Comparison of ENCODE assay signal across 8 mouse cellular contexts in the genomic region with DNA sequence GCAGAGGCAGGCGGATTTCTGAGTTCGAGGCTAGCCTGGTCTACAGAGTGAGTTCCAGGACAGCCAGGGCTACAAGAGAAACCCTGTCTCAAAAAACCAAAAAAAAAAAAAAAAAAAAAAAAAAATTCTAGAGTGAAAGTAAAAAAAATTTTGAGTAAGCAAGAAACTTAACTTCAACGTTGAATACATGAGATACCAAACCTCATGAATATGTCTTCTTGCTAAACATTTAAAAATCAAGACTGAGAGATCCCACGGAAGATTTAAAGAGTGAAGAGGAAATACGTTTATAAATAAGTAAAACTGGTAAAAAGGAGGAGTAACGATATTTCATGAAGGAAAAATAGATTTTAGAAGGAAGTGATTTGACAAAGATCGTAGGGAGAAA. TPM values are rescaled to one million over a fixed set of nuclear protein-coding genes. Genes with fewer than 3 reads are reported as not detected.
DNase-seq lines count a peak whose midpoint lies in the region; ATAC-seq and TF ChIP-seq lines count a peak whose summit lies in the region.

No protein-coding gene starts in this region.

- H3K4me1 ChIP-seq in kidney, postnatal 0 days (replicated peaks; ENCODE audit: insufficient read depth, low read length) = peaks cover 9% of the 10 kb centered on the region
- H3K4me1 ChIP-seq in embryonic facial prominence, embryonic 13.5 days = peaks cover 12% of the 10 kb centered on the region
- peaks cover 17% of the 10 kb centered on the region for H3K4me1 ChIP-seq in midbrain, embryonic 16.5 days (ENCODE audit: control insufficient read depth, insufficient read depth, low read length)

- no peak for ATAC-seq in kidney, postnatal 0 days (replicated peaks; ENCODE audit: low FRiP score, low read depth)
- no peak for ATAC-seq in embryonic facial prominence, embryonic 13.5 days (ENCODE audit: insufficient number of reproducible peaks, insufficient read depth, low FRiP score, low TSS enrichment, low read depth)
- ATAC-seq in midbrain, embryonic 16.5 days = 0 out of 2 replicates have a peak, but pooled peaks have one; percentile 1

- no peak overlapping the region for H3K9ac ChIP-seq in kidney, postnatal 0 days (ENCODE audit: low read depth, low read length)
- no peak overlapping the region for H3K9ac ChIP-seq in embryonic facial prominence, embryonic 13.5 days
- H3K9ac ChIP-seq in midbrain, embryonic 16.5 days (ENCODE audit: low read depth, low read length) = peak overlapping the region; percentile 91

- no peaks in the 10 kb centered on the region for H3K27me3 ChIP-seq in kidney, postnatal 0 days (ENCODE audit: insufficient read depth, low read length)
- H3K27me3 ChIP-seq in embryonic facial prominence, embryonic 13.5 days = no peaks in the 10 kb centered on the region
- no peaks in the 10 kb centered on the region for H3K27me3 ChIP-seq in midbrain, embryonic 16.5 days (ENCODE audit: control insufficient read depth, insufficient read depth, low read depth, low read length)

- H3K9me3 ChIP-seq in kidney, postnatal 0 days (replicated peaks; ENCODE audit: low read length) = no peaks in the 10 kb centered on the region
- H3K9me3 ChIP-seq in embryonic facial prominence, embryonic 13.5 days = no peaks in the 10 kb centered on the region
- no peaks in the 10 kb centered on the region for H3K9me3 ChIP-seq in midbrain, embryonic 16.5 days (replicated peaks; ENCODE audit: control insufficient read depth, low read length, poor library complexity, severe bottlenecking)

- H3K27ac ChIP-seq in kidney, postnatal 0 days = no peak overlapping the region
- no peak overlapping the region; the same call in 1 of the 2 replicates for H3K27ac ChIP-seq in embryonic facial prominence, embryonic 13.5 days
- peak overlapping the region; percentile 88 for H3K27ac ChIP-seq in midbrain, embryonic 16.5 days (ENCODE audit: low read length)

- H3K4me3 ChIP-seq in kidney, postnatal 0 days (replicated peaks; ENCODE audit: low read depth, low read length) = peak overlapping the region; percentile 58
- peak overlapping the region; percentile 78 for H3K4me3 ChIP-seq in embryonic facial prominence, embryonic 13.5 days
- H3K4me3 ChIP-seq in midbrain, embryonic 16.5 days (ENCODE audit: low read depth, low read length) = peak overlapping the region; percentile 83

- no peak for TF ChIP-seq CTCF in kidney, postnatal 0 days (IDR thresholded peaks at IDR 0.05; ENCODE audit: low read depth)

- no peaks in the 10 kb centered on the region for H3K36me3 ChIP-seq in kidney, postnatal 0 days (ENCODE audit: insufficient read depth, low read length)
- no peaks in the 10 kb centered on the region for H3K36me3 ChIP-seq in embryonic facial prominence, embryonic 13.5 days
- H3K36me3 ChIP-seq in midbrain, embryonic 16.5 days (ENCODE audit: control insufficient read depth, insufficient read depth, low read length) = no peaks in the 10 kb centered on the region

- no peak for DNase-seq in kidney, postnatal 0 days (ENCODE audit: low spot score)
- no peak for DNase-seq in kidney, postnatal 10 days
- DNase-seq in hindlimb bud, embryonic 11.5 days (ENCODE audit: extremely low spot score, low read depth, low spot score) = peak; percentile 14
- DNase-seq in gastrocnemius, adult 18-20 months (ENCODE audit: low spot score) = no peak
- DNase-seq in spleen, postnatal 36 days (ENCODE audit: low spot score in 2 of 2) = no peak
- DNase-seq in gastrocnemius, postnatal 36 days = no peak

- peak overlapping the region; percentile 67 for H3K4me2 ChIP-seq in kidney, postnatal 0 days (ENCODE audit: low read length)
- H3K4me2 ChIP-seq in embryonic facial prominence, embryonic 13.5 days = peak overlapping the region; percentile 64
- H3K4me2 ChIP-seq in midbrain, embryonic 16.5 days (ENCODE audit: low read length) = peak overlapping the region; percentile 56

- 51% methylated on average over 7 of the region's 7 CpGs for WGBS in kidney, postnatal 0 days
- WGBS in embryonic facial prominence, embryonic 13.5 days = 47% methylated on average over 7 of the region's 7 CpGs
- 52% methylated on average over 7 of the region's 7 CpGs for WGBS in midbrain, embryonic 16.5 days

- intact Hi-C loops in gastrocnemius, postnatal 36 days (cut with DNase I) = loop anchor here (10.0 kb wide), 1 partner anchor 211 kb away; a partner anchor contains a TSS

RNA-seq across cellular contexts. Expression of a gene that starts 0.5 kb away (rescaled TPM):
- polyA plus RNA-seq in kidney, postnatal 0 days (2015; fragmentation: Nextera tagmentation; extraction: Ambion mirVana) = 9.1 and 10.0 TPM in 2 replicates
- 11.4 and 13.2 TPM in 2 replicates for polyA plus RNA-seq in embryonic facial prominence, embryonic 13.5 days (2015; fragmentation: Nextera tagmentation; extraction: Ambion mirVana)
- polyA plus RNA-seq in midbrain, embryonic 16.5 days (2015; fragmentation: Nextera tagmentation; extraction: Ambion mirVana) = 25.9 and 31.6 TPM in 2 replicates
- 1 to 10 TPM; 2.7 to 3.5 TPM for total RNA-seq in gastrocnemius, adult 18-20 months (2021)
- total RNA-seq in gastrocnemius, postnatal 36 days (2021) = 1 to 10 TPM; 2.7 to 4.0 TPM

RNA-seq across cellular contexts. Expression of a gene that starts 9.7 kb away (rescaled TPM):
- polyA plus RNA-seq in kidney, postnatal 0 days (2015; fragmentation: Nextera tagmentation; extraction: Ambion mirVana) = 147 and 170 TPM in 2 replicates
- 137 and 163 TPM in 2 replicates for polyA plus RNA-seq in embryonic facial prominence, embryonic 13.5 days (2015; fragmentation: Nextera tagmentation; extraction: Ambion mirVana)
- 65.2 and 82.3 TPM in 2 replicates for polyA plus RNA-seq in midbrain, embryonic 16.5 days (2015; fragmentation: Nextera tagmentation; extraction: Ambion mirVana)
- 10 to 100 TPM; 16.1 to 19.0 TPM for total RNA-seq in gastrocnemius, adult 18-20 months (2021)
- total RNA-seq in gastrocnemius, postnatal 36 days (2021) = 10 to 100 TPM; 12.1 to 14.8 TPM
